Mouse (Mus musculus) embryonic facial prominence, embryonic 10.5 days (tissue): ENCODE results near the gene Usp31. TPM values are rescaled to one million over a fixed set of nuclear protein-coding genes. Genes with fewer than 3 reads are reported as not detected.

Experiments
- DNase-seq: peaks from one replicate; pipeline ENCODE4 v3.0.0-alpha.2; 2017; ENCODE audit warnings: low spot score
- H3K27ac ChIP-seq: fragments of 300-500 bp; sonication (generic); replicated peaks from 2 replicates; pipeline ENCODE4 v1.5.1; 2016; ENCODE audit warnings: mild to moderate bottlenecking
- H3K27me3 ChIP-seq: fragments of 300-500 bp; sonication (generic); replicated peaks from 2 replicates; pipeline ENCODE4 v1.6.1; 2016; ENCODE audit warnings: low read depth, mild to moderate bottlenecking; ENCODE audit not compliant: poor library complexity, severe bottlenecking
- H3K36me3 ChIP-seq: fragments of 300-500 bp; sonication (generic); replicated peaks from 2 replicates; pipeline ENCODE4 v1.6.1; 2016; ENCODE audit warnings: mild to moderate bottlenecking, moderate library complexity
- H3K4me1 ChIP-seq: fragments of 300-500 bp; sonication (generic); 2 replicates; pipeline ENCODE4 v1.6.1; 2016
- H3K4me3 ChIP-seq: fragments of 300-500 bp; sonication (generic); 2 replicates; pipeline ENCODE4 v1.5.1; 2016; ENCODE audit warnings: mild to moderate bottlenecking, moderate library complexity
- H3K9me3 ChIP-seq: fragments of 300-500 bp; sonication (generic); 2 replicates; pipeline ENCODE4 v1.6.1; 2016; ENCODE audit warnings: mild to moderate bottlenecking
- WGBS: fragments of 180-500 bp; shearing (Covaris S2); methylation state at CpG from one replicate; pipeline ENCODE4 v1.1.7; 2016; 5-methylcytosine and 5-hydroxymethylcytosine counted together
- polyA plus RNA-seq: library from polyadenylated mRNA; unstranded; fragments of >200 nt; fragmentation: Nextera tagmentation; extraction: Ambion mirVana; gene quantifications from 2 replicates; pipeline ENCODE4 v1.2.1, GENCODE M21; 2016

Gene Usp31
- 2.7 and 2.8 TPM in 2 replicates for polyA plus RNA-seq

DNA sequence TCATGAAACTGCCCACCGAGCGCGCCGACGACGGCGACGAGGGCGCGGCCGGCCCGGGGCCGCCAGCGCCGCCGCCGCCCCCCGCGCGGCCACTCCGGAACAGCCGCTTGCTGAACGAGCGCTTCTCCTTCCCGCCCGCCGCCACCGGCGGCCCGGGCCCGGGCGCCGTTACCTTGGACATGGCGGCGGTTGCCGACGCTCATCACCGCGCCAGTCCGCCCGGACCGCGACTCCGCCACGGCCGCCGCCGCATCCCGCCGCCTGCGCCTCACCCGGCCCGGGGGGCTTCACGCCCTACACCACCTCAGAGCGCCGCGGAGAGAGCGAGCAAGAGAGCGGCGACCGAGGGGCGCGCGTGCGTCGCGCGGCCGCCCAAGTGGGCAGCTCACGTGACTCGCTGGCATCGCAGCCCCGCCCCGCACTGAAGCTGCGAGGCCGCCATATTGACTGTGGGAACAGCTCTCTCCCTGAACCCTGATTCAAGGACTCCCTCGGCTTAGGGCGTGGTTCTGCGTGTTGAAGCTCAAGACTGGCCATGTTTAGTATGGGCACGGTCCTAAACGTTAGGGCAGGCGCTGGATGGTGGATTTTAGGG, at the start of gene Usp31:
TSS of gene Usp31 (minus strand) at position 181 of the 595 bp plus-strand sequence.
- Histone ChIP-seq H3K27me3 (0 out of 2 replicates have a peak, but pooled peaks cover 4% of the 10 kb centered on the region), H3K36me3 (peaks cover 16% of the 10 kb centered on the region), H3K27ac (peak within 1 kb of the TSS; percentile 91), H3K4me3 (peak within 1 kb of the TSS; percentile 83), H3K9me3 (no peaks in the 10 kb centered on the region), H3K4me1 (peaks cover 31% of the 10 kb centered on the region)
- under 1% methylated on average over 82 of the region's 82 CpGs for WGBS
- peak; percentile 95 for DNase-seq

DNA sequence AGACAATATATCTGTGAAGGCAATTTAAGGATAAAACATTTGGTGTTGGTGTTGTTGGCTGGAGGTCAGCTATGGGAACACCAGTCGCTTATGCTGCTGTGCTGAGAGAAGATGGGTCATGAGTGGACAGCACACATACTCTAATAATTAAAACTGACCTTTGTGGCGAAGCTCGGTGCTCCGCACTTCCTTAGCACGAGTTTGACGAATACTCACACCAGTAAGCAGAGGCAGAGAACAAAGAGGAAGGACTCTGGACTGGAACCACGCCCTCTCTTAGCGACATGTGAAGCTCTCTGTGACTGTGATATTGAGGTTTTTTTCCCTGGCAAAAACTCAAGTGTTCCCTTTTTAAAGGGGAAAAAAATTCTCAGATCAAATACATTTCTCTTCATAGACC, 47.7 kb upstream of the Usp31 start:
- 67% methylated on average over 8 of the region's 8 CpGs for WGBS

DNA sequence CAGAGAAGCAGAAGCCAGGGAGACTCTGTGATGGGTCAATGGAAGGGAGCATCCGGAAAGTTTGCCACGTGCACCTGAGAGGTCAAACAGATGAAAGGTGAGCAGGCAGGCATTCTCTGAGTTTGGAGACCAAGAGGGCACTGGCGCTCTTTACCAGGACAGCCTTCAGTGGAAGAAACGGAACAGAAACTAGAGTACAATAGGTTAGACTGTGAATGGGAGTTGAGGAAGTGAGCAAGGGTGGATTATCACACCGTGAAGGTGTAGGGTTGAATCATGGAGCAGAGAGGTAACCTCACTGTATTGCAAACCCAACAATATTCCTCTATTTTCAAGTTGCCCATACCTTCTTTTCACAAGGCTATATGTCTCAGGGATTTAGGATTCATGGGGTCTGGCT, 43.2 kb upstream of the Usp31 start:
- no peaks in the 10 kb centered on the region for H3K36me3 ChIP-seq
- no peaks in the 10 kb centered on the region for H3K9me3 ChIP-seq
- H3K4me1 ChIP-seq, result no peaks in the 10 kb centered on the region
- no peak overlapping the region for H3K27ac ChIP-seq
- H3K4me3 ChIP-seq, result no peak overlapping the region
- WGBS, result 80% methylated on average over 5 of the region's 5 CpGs
- no peak for DNase-seq
- H3K27me3 ChIP-seq, result no peaks in the 10 kb centered on the region

More for the DNA sequence above, 47.7 kb upstream of the Usp31 start:
- Histone ChIP-seq H3K4me1 (no peaks in the 10 kb centered on the region), H3K27me3 (no peaks in the 10 kb centered on the region), H3K36me3 (no peaks in the 10 kb centered on the region), H3K9me3 (no peaks in the 10 kb centered on the region), H3K27ac (no peak overlapping the region), H3K4me3 (no peak overlapping the region)
- DNase-seq, result no peak

DNA sequence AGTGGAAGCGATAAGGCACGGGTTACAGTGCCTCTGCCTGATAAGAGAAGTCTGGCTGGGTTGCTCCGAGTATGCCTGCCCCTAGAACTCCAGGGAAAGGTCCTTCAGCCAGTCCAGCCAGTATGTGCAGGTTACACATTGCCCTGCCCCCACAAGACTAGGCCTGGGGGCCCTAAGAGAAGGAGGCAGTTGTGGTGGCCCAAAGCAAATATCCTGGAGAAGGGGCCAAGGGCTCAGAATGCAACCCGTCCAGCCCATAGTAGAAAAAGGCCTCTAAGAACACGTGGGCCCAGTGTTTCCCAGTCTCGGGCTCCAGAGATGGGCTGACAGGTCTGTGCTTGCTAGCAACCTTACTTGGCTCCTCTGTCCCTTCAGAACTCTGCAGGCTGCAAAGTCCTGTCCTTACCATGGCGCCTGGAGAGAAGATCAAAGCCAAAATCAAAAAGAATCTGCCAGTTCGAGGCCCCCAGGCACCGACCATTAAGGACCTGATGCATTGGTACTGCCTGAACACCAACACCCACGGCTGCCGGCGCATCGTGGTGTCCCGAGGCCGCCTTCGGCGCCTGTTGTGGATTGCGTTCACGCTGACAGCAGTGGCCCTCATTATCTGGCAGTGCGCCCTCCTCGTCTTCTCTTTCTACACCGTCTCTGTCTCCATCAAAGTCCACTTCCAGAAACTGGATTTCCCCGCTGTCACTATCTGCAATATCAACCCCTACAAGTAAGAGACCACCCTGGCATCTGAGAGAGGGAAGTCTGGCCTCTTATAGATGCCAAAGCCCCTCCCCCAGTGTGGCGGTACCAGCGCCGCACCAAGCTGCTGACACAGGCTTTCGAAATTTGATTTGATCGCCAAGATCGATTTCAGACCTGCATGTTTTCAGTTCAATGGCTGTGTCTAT, 30.7 kb upstream of the Usp31 start:
- Histone ChIP-seq H3K36me3 (no peaks in the 10 kb centered on the region), H3K4me1 (peaks cover 9% of the 10 kb centered on the region), H3K27ac (no peak overlapping the region), H3K4me3 (no peak overlapping the region), H3K27me3 (peaks cover 46% of the 10 kb centered on the region), H3K9me3 (no peaks in the 10 kb centered on the region)
- 69% methylated on average over 29 of the region's 29 CpGs for WGBS
- DNase-seq, result peak; percentile 18

DNA sequence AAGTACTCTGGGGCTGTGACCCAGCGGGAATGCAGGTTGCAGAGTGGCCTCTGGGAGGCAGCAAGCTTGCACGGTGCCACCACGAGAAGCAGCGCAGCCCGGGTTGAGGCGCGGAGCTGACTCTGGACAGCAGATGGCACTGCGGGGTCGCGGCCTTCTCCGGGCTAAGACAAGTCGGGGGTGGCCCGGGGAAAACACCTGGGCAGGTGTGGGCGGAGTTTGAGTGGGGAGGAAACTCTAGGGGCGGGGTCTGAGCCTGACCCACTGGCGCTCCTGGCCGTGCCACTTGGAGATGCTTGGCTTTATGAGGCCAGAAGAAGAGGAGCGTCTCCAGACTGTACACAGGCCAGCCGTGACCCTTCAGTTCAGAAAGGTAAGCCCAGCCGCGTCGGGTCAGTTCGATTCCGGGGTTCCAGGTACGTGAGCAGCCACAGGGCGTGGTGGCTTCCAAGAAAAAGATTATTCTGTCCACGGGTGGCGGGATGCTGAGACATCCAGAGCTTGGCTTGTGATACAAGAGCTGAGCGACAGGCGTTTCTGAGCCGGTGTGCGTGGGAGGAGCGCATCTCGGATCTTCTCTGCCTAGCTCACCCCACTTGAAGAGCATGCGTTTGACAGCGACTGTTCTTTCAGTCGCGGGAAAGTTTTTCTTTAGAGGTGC, 27.2 kb upstream of the Usp31 start, which contains the start of gene Scnn1g:
TSS of gene Scnn1g (plus strand) at position 309 of the 661 bp plus-strand sequence.
- no peak within 1 kb of the TSS for H3K27ac ChIP-seq
- H3K9me3 ChIP-seq, result no peaks in the 10 kb centered on the region
- peak; percentile 89 for DNase-seq
- H3K4me3 ChIP-seq, result peak within 1 kb of the TSS; percentile 50
- no peaks in the 10 kb centered on the region for H3K36me3 ChIP-seq
- H3K4me1 ChIP-seq, result peaks cover 9% of the 10 kb centered on the region
- WGBS, result 1% methylated on average over 38 of the region's 38 CpGs
- H3K27me3 ChIP-seq, result peaks cover 46% of the 10 kb centered on the region

DNA sequence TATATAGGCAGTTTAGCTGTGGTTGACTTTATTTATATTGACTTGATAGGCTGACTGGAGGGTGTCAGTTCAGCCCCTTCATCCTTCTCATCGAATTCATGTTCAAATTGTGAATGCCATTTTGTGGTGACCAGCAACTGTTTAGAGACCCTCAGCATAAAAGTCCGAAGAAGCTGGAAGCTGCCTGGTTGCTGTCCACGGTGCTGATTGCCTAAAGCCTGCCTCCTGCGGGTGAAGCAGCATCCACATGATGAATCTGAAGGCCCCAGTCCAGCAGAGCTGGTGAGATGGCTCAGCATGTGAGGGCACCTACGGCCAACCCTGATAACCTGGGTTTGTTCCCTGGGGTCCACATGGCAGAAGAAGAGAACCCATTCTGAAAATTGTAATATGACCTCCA, 23.2 kb upstream of the Usp31 start:
- H3K4me3 ChIP-seq, result no peak overlapping the region
- peak; percentile 80 for DNase-seq
- H3K36me3 ChIP-seq, result no peaks in the 10 kb centered on the region
- WGBS, result 20% methylated on average over 5 of the region's 5 CpGs
- no peak overlapping the region for H3K27ac ChIP-seq
- peaks cover 19% of the 10 kb centered on the region for H3K27me3 ChIP-seq
- H3K4me1 ChIP-seq, result peaks cover 9% of the 10 kb centered on the region
- H3K9me3 ChIP-seq, result no peaks in the 10 kb centered on the region

DNA sequence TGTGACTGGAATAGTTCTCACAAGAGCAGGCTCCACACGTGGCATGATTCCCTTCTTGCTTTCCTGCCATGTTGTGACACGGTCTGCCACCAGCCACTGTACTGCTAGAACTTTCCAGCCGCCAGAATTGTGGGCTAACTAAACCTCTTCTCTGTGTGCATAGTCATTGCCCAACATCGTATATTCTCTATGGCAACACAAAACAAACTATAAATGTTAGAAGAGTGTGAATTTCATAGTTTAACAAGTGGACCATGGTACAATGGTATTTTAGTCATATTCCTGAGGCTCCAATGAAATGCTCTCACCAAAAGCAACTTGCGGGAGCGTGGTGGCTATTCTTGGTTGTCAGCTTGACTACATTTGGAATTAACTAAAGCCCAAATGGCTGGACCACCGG, 10.0 kb upstream of the Usp31 start:
- no peaks in the 10 kb centered on the region for H3K27me3 ChIP-seq
- no peaks in the 10 kb centered on the region for H3K4me1 ChIP-seq
- H3K27ac ChIP-seq, result no peak overlapping the region
- WGBS, result 78% methylated on average over 7 of the region's 7 CpGs
- no peak for DNase-seq
- H3K4me3 ChIP-seq, result no peak overlapping the region
- no peaks in the 10 kb centered on the region for H3K9me3 ChIP-seq
- H3K36me3 ChIP-seq, result no peaks in the 10 kb centered on the region

DNA sequence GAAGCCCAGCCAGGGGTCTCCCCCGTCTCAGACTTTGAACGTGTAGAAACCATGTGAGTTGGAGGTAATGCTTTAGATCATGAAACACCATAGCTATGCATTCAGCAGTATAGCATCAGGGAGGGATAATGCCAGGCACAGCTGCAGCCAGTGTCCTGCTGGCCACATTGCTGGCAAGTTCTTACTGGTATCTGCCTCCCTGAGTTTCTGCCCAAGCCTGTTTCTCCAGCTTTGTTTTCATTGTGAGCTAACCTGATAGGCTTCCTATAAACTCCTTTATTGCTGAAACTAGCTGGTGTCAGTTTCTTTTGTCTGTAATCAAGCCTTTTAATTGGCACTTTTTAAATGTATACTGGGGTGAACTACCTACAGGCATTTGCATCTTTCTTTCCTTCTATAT, 4.1 kb upstream of the Usp31 start:
- H3K4me1 ChIP-seq, result peaks cover 5% of the 10 kb centered on the region
- no peaks in the 10 kb centered on the region for H3K9me3 ChIP-seq
- 0 out of 2 replicates have a peak, but pooled peaks cover 4% of the 10 kb centered on the region for H3K27me3 ChIP-seq
- 46% methylated on average over 2 of the region's 2 CpGs for WGBS
- DNase-seq, result peak; percentile 20
- H3K36me3 ChIP-seq, result no peaks in the 10 kb centered on the region
- H3K27ac ChIP-seq, result 0 out of 2 replicates have a peak overlapping the region, but pooled peaks have one; percentile 24
- no peak overlapping the region for H3K4me3 ChIP-seq

DNA sequence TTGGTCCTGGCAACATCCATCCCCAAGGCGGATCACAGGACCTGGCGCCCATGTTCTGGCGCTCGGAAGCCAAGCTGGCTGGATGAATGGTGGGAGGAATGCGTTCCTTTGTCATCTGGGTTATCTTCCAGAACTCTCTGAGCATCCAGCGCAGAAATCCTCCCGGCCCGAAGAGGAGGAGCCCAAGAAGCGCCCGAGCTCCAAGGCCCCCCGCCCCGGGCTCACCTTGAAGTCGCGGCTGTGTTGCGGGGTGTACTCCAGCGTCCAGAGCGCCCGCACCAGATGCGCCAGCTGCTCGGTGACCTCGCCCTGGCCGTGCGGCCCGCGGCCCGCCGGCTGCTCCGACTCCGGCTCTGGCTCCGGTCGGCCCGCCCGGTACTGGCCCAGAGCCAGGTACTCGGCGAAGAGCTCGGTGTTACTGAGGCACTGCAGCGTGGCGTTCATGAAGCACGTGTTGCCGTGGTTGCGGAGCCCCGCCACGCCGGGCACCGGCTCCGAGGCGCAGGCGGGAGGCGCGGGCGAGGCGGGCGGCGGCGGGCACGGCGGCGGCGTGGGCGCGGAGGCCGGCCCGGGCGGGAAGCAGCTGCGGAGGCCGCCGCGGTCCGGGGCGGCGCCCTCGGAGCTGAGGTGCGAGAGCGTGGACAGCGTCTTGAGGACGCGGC, 511 bp downstream of the Usp31 start:
- no peaks in the 10 kb centered on the region for H3K9me3 ChIP-seq
- peak overlapping the region; percentile 83 for H3K4me3 ChIP-seq
- H3K27ac ChIP-seq, result peak overlapping the region; percentile 91
- H3K27me3 ChIP-seq, result 0 out of 2 replicates have a peak, but pooled peaks cover 4% of the 10 kb centered on the region
- DNase-seq, result peak; percentile 62
- peaks cover 21% of the 10 kb centered on the region for H3K36me3 ChIP-seq
- peaks cover 31% of the 10 kb centered on the region for H3K4me1 ChIP-seq
- WGBS, result under 1% methylated on average over 77 of the region's 77 CpGs

DNA sequence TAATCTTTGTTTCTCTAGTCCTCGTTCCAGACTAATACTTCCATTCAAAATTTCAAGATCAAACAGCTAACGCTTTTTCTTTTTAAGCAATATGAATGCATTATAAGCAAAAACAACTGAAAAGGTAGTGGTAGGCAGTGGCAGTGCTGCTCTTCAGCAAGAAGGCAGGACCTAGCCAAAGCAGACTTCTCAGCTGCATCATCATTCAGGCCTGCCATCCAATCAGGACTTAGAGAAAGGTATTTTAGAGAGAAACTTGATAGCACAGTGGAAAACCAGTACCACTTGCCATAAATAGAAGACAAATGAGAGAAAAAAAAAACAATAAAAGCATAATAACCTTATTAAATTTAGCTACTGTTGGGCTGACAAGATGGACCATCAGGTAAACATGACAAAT, 2.0 kb downstream of the Usp31 start:
- H3K9me3 ChIP-seq, result no peaks in the 10 kb centered on the region
- 89% methylated on average over 2 of the region's 2 CpGs for WGBS
- H3K27ac ChIP-seq, result no peak overlapping the region
- H3K4me1 ChIP-seq, result peaks cover 31% of the 10 kb centered on the region
- H3K27me3 ChIP-seq, result 0 out of 2 replicates have a peak, but pooled peaks cover 4% of the 10 kb centered on the region
- no peak overlapping the region for H3K4me3 ChIP-seq
- peak; percentile 11 for DNase-seq
- H3K36me3 ChIP-seq, result peaks cover 21% of the 10 kb centered on the region

DNA sequence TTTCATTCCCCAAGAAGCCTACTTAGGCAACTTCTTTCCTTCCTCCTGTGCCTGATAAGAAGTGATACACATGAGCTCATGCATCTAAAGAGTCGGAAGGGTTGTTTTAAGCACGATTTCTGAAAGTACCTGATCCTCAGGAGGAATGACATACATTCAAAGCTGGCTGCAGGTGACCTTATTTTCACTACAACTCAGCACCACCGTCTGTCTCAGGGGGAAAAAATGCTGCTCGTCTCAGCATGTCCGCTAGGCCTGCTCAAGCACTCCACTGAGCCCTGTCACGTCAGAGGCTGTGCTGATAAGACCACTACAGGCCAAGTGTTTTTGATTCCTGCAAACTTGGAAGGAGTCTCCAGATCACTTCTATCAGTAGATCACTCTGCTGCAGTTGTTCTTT, 5.1 kb downstream of the Usp31 start:
- no peaks in the 10 kb centered on the region for H3K27me3 ChIP-seq
- peaks cover 21% of the 10 kb centered on the region for H3K36me3 ChIP-seq
- peaks cover 47% of the 10 kb centered on the region for H3K4me1 ChIP-seq
- DNase-seq, result no peak
- no peak overlapping the region for H3K27ac ChIP-seq
- 73% methylated on average over 6 of the region's 6 CpGs for WGBS
- H3K4me3 ChIP-seq, result no peak overlapping the region
- H3K9me3 ChIP-seq, result no peaks in the 10 kb centered on the region

DNA sequence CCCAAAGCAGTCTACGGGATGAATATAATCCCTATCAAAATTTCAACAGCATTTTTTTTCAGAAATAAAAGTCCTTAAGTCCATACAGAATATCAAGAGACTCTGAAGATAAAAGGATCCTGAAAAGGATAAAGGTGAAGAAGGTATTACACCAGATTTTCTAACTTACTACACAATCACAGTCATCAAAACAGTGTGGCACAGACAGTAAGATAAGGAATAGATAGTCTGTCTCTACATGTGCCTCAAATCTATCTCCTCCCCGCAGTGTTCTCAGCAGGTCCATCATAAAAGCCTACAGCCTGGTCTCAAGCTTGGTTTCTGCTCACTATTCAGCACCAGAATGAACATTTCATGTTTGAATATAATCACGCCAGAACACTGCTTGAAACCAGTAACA, 6.6 kb downstream of the Usp31 start:
- peaks cover 35% of the 10 kb centered on the region for H3K4me1 ChIP-seq
- WGBS, result 93% methylated on average over 3 of the region's 3 CpGs
- DNase-seq, result no peak

More for the DNA sequence above, 6.6 kb downstream of the Usp31 start:
- Histone ChIP-seq H3K36me3 (peaks cover 21% of the 10 kb centered on the region), H3K27ac (no peak overlapping the region), H3K9me3 (no peaks in the 10 kb centered on the region), H3K4me3 (no peak overlapping the region), H3K27me3 (no peaks in the 10 kb centered on the region)
